Mouse (Mus musculus): ENCODE measurements at regions not wholly inside any gene's neighbourhood (a gene's known extent, or its start where the extent isn't known, plus 50 kb on each side); places are given as distances from the start of the nearest gene placed in this dataset.

- no peak for TF ChIP-seq POLR2A (IDR thresholded peaks at IDR 0.05; ENCODE audit: insufficient read depth, low read depth, low read length)
- no peak for TF ChIP-seq EP300 (IDR thresholded peaks at IDR 0.05; ENCODE audit: insufficient read depth, low read depth, low read length)
- no peak for TF ChIP-seq CTCF (IDR thresholded peaks at IDR 0.05)
These were observed 127.5 kb upstream of the Prok2 start for GRCm38 (mm10) chr6:99853716-99854115.
